Mouse (Mus musculus): ENCODE measurements around the gene Gpc5.

DNA sequence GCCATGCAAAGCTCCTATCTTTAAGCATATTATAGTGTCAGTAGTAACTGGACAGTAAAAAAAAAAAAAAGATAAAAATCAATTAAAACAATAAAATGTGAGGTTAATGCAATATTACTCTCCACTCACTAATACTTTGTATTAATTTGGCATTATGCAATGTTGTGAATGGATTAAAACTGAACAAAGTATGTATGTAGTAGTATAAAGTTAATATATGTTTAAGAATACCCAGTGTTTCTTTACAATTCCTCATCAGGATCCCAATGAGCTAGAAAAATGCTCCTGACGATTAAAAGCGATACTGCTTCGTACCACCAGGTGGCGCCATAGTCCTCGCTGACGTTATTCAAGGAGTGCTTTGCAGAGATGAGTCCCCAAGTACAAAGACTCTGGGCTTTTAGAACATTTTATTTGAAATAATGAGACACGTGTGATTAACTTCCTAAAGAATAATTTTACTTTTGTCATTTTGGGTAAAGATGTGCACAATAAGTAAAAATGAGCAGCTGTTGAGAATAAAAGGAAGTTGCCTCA lies 739.3 kb downstream of the Gpc5 start:
- no peak for TF ChIP-seq HCFC1 (IDR thresholded peaks at IDR 0.05; ENCODE audit: borderline replicate concordance, insufficient read depth, low read length)
- no peak for TF ChIP-seq CHD2 (IDR thresholded peaks at IDR 0.05; ENCODE audit: low read depth, low read length)
- TF ChIP-seq MAFK (IDR thresholded peaks at IDR 0.05; ENCODE audit: insufficient read depth, low read depth, low read length): no peak
- peak; percentile 55; the same call in 1 of the 2 replicates for TF ChIP-seq ZC3H11A (IDR thresholded peaks at IDR 0.05; ENCODE audit: borderline replicate concordance, low read depth, low read length)
- TF ChIP-seq ZNF384 (IDR thresholded peaks at IDR 0.05; ENCODE audit: low read depth, low read length): no peak
